Comparison of ENCODE assay signal across 9 mouse cellular contexts in the genomic region with DNA sequence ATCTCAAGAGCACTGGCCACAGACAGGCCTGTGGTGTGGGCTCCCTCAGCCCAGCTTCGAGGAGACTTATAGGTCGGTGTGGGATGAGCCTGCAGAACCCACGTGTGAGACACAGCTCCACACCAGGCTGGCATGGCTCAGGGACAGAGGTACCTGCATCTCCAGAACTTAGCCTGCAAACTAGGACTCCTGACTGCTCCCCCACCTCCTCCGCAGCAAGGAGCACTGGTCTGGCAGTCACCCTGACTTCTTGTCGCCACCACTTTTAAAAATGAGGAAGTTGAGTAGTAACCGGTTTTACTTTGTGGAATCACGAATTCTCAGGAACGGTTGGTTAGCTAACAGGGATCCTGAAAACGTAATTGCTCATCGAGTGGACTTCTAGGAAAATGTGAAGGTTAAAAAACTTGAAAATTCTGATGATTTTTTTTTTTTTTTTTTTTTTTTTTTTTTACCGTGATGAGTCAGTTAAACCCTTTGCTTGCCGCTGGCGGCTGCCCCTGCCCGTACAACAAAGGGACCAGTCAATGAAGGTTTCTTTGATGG. TPM values are rescaled to one million over a fixed set of nuclear protein-coding genes. Genes with fewer than 3 reads are reported as not detected.
A peak's percentile ranks its signal among the peaks of the same experiment; 100 is the strongest.
DNase-seq lines count a peak whose midpoint lies in the region; ATAC-seq and TF ChIP-seq lines count a peak whose summit lies in the region.
"Had no signal": no experiment of that assay in that cellular context is flagged by ENCODE, and none has a peak within 500 bp of the region (broad histone marks: within the 10 kb centered on the region; RNA-seq: fewer than 3 reads in every experiment).

No protein-coding gene starts in this region.

- no peak for DNase-seq in frontal cortex, adult 2 months (ENCODE audit: extremely low spot score in 1 of 2, low spot score in 1 of 2)
- DNase-seq in stomach, postnatal 0 days (ENCODE audit: low spot score): no peak
- DNase-seq in cerebellum, adult 11 months: no peak
- no peak for DNase-seq in gastrocnemius, adult 18-20 months (ENCODE audit: low spot score)

- no peak overlapping the region for H3K9ac ChIP-seq in stomach, embryonic 14.5 days (replicated peaks; ENCODE audit: low read depth, low read length)
- H3K9ac ChIP-seq in stomach, postnatal 0 days (ENCODE audit: low read length): no peak overlapping the region
- no peak overlapping the region for H3K9ac ChIP-seq in limb, embryonic 12.5 days (replicated peaks)
- H3K9ac ChIP-seq in stomach, embryonic 16.5 days (ENCODE audit: low read length): no peak overlapping the region; the same call in 1 of the 2 replicates

- no peak overlapping the region for H3K4me3 ChIP-seq in stomach, embryonic 14.5 days (ENCODE audit: low read depth, low read length)
- no peak overlapping the region for H3K4me3 ChIP-seq in stomach, postnatal 0 days (ENCODE audit: low read depth, low read length)
- no peak overlapping the region for H3K4me3 ChIP-seq in limb, embryonic 12.5 days (replicated peaks)
- no peak overlapping the region for H3K4me3 ChIP-seq in stomach, embryonic 16.5 days (replicated peaks; ENCODE audit: low read length)

- peak; percentile 27; the same call in 1 of the 2 replicates for ATAC-seq in frontal cortex, adult (ENCODE audit: low TSS enrichment)
- no peak for ATAC-seq in stomach, embryonic 14.5 days (ENCODE audit: insufficient number of reproducible peaks, insufficient read depth, low FRiP score, low read depth)
- no peak for ATAC-seq in stomach, postnatal 0 days (ENCODE audit: low FRiP score, low TSS enrichment)
- ATAC-seq in limb, embryonic 12.5 days (ENCODE audit: insufficient number of reproducible peaks, insufficient read depth, low FRiP score, low TSS enrichment, low read depth): no peak
- no peak for ATAC-seq in stomach, embryonic 16.5 days (ENCODE audit: insufficient read depth, low FRiP score)
- ATAC-seq: Patski had no signal

- no peak for TF ChIP-seq CTCF in stomach, postnatal 0 days (IDR thresholded peaks at IDR 0.05; ENCODE audit: low read depth)

- no peak overlapping the region for H3K27ac ChIP-seq in stomach, embryonic 14.5 days (ENCODE audit: low read length)
- no peak overlapping the region for H3K27ac ChIP-seq in stomach, postnatal 0 days (replicated peaks)
- no peak overlapping the region for H3K27ac ChIP-seq in limb, embryonic 12.5 days
- no peak overlapping the region for H3K27ac ChIP-seq in stomach, embryonic 16.5 days (ENCODE audit: low read length)

- H3K9me3 ChIP-seq in stomach, embryonic 14.5 days (ENCODE audit: control insufficient read depth, low read depth, low read length): no peaks in the 10 kb centered on the region
- no peaks in the 10 kb centered on the region for H3K9me3 ChIP-seq in stomach, postnatal 0 days (ENCODE audit: control insufficient read depth, low read length)
- H3K9me3 ChIP-seq in limb, embryonic 12.5 days: no peaks in the 10 kb centered on the region
- no peaks in the 10 kb centered on the region for H3K9me3 ChIP-seq in stomach, embryonic 16.5 days (replicated peaks; ENCODE audit: control insufficient read depth, low read length)

- peak overlapping the region; percentile 12; the same call in 1 of the 2 replicates for H3K4me2 ChIP-seq in stomach, embryonic 14.5 days (replicated peaks; ENCODE audit: low read depth, low read length)
- no peak overlapping the region; the same call in 1 of the 2 replicates for H3K4me2 ChIP-seq in stomach, postnatal 0 days (replicated peaks; ENCODE audit: low read depth)
- H3K4me2 ChIP-seq in limb, embryonic 12.5 days: peak overlapping the region; percentile 30; the same call in 1 of the 2 replicates
- peak overlapping the region; percentile 29; the same call in 1 of the 2 replicates for H3K4me2 ChIP-seq in stomach, embryonic 16.5 days (ENCODE audit: low read depth, low read length)

- no peak for TF ChIP-seq EP300 in stomach, postnatal 0 days (optimal IDR thresholded peaks at IDR 0.05)

- 24% methylated on average over 14 of the region's 14 CpGs for WGBS in stomach, embryonic 14.5 days
- 24% methylated on average over 14 of the region's 14 CpGs for WGBS in stomach, postnatal 0 days
- 12% methylated on average over 14 of the region's 14 CpGs for WGBS in limb, embryonic 12.5 days
- WGBS in stomach, embryonic 16.5 days: 18% methylated on average over 14 of the region's 14 CpGs

- H3K27me3 ChIP-seq in stomach, embryonic 14.5 days (ENCODE audit: control insufficient read depth, insufficient read depth, low read length): no peaks in the 10 kb centered on the region
- no peaks in the 10 kb centered on the region for H3K27me3 ChIP-seq in stomach, postnatal 0 days (ENCODE audit: control insufficient read depth, insufficient read depth, low read length)
- peaks cover 10% of the 10 kb centered on the region; the same call in 1 of the 2 replicates for H3K27me3 ChIP-seq in limb, embryonic 12.5 days
- no peaks in the 10 kb centered on the region for H3K27me3 ChIP-seq in stomach, embryonic 16.5 days (ENCODE audit: control insufficient read depth, insufficient read depth, low read length)

- no peaks in the 10 kb centered on the region for H3K4me1 ChIP-seq in stomach, embryonic 14.5 days (ENCODE audit: control insufficient read depth, insufficient read depth, low read length)
- H3K4me1 ChIP-seq in stomach, postnatal 0 days (replicated peaks; ENCODE audit: control insufficient read depth, insufficient read depth): no peaks in the 10 kb centered on the region
- peaks cover 24% of the 10 kb centered on the region for H3K4me1 ChIP-seq in limb, embryonic 12.5 days (replicated peaks)
- no peaks in the 10 kb centered on the region for H3K4me1 ChIP-seq in stomach, embryonic 16.5 days (ENCODE audit: control insufficient read depth, insufficient read depth, low read length)

- no peaks in the 10 kb centered on the region for H3K36me3 ChIP-seq in stomach, embryonic 14.5 days (ENCODE audit: control insufficient read depth, insufficient read depth, low read length)
- H3K36me3 ChIP-seq in stomach, postnatal 0 days (ENCODE audit: control insufficient read depth, insufficient read depth, low read length): no peaks in the 10 kb centered on the region
- no peaks in the 10 kb centered on the region for H3K36me3 ChIP-seq in limb, embryonic 12.5 days
- H3K36me3 ChIP-seq in stomach, embryonic 16.5 days (ENCODE audit: control insufficient read depth, insufficient read depth, low read length): no peaks in the 10 kb centered on the region

RNA-seq across cellular contexts. Expression of a gene that starts 10.8 kb away (rescaled TPM):
- 2.6 and 3.4 TPM in 2 replicates for polyA plus RNA-seq in frontal cortex, adult 2 months (2012; rRNA removed)
- 2.8 and 2.9 TPM in 2 replicates for polyA plus RNA-seq in stomach, embryonic 14.5 days (2014; fragmentation: Nextera tagmentation; extraction: Ambion mirVana)
- polyA plus RNA-seq in stomach, postnatal 0 days (2015; fragmentation: Nextera tagmentation; extraction: Ambion mirVana): 5.9 and 7.3 TPM in 2 replicates
- polyA plus RNA-seq in limb, embryonic 12.5 days (2016; fragmentation: Nextera tagmentation; extraction: Ambion mirVana): 3.7 and 5.5 TPM in 2 replicates
- 6.8 and 7.2 TPM in 2 replicates for polyA plus RNA-seq in stomach, embryonic 16.5 days (2015; fragmentation: Nextera tagmentation; extraction: Ambion mirVana)
- under 1 TPM; 0.16 to 0.43 TPM for total RNA-seq in gastrocnemius, adult 18-20 months (2021)
